Mouse (Mus musculus): ENCODE results near the gene Galp.
"Not testable (repeated sequence)": the region's sequence is repeated elsewhere in the genome, so short reads cannot be mapped to it uniquely, and the experiment has no call there.

Gene Galp

DNA sequence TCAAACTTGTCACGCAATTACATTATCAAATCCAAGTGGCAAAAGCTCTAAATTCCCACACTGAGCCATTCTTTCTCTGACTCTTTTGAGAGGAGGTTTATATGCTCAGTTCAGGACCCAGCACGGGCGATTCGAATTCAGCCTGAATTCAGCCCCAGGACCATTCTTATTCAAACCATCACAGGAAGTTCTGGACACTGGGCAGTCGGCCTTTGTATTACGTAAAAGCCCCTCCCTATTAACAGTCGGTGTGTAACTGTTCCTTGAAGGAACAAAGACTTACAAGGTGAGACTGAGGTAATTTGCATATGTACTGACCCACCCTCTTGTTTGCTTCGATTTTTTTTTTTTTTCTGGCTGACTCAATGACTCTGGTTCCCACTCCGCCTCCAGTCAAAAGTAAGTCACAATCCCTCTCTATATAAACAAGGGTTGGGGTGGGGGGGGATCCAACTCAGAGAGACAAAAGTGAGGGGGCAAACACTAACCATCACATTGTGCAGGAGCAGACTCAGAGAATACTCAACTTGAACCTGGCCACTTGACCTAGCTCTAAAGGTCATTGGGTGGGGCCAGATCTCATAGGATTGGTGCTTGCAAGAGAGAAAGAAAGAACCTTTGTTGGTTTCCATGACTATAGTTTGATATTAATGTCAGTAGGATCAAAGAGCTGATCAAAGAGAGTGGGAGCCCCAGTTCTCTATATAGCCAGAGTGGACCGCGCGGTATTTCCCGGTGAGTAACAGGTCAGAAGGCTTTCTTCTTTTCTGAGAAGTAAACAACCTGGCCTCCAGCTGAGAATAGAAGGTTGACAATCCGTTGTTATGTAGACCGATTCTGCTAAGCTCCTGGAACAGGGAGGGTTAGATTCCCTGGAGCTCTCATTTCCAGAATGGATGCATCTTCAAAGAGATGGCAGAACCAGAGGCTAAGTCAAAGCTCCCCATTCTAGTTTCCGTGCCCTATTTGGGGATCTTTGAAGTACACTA, 61.6 kb downstream of the Galp start:
- DNase-seq (ENCODE audit: low spot score in 2 of 2), result no peak

DNA sequence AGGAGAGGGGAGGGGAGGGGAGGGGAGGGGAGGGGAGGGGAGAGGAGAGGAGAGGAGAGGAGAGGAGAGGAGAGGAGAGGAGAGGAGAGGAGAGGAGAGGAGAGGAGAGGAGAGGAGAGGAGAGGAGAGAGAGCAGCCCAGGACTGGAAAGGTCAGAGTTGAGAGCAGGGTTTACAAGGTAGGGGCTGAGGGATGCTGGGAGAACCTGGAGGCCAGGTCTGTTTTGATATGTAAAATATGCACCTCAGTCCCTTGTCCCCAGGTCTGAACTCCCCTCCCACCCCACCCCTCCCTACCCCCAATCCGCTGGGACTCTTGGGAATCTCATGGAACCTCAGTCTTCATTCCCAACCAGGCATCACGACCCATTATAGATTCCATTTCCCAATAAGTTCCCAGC, 63.1 kb downstream of the Galp start:
- not testable (repeated sequence) for DNase-seq (ENCODE audit: low spot score in 2 of 2)

GRCm38 (mm10) chr7:6262120-6262519, 65.2 kb downstream of the Galp start:
- no peak for DNase-seq (ENCODE audit: low spot score in 2 of 2)

DNA sequence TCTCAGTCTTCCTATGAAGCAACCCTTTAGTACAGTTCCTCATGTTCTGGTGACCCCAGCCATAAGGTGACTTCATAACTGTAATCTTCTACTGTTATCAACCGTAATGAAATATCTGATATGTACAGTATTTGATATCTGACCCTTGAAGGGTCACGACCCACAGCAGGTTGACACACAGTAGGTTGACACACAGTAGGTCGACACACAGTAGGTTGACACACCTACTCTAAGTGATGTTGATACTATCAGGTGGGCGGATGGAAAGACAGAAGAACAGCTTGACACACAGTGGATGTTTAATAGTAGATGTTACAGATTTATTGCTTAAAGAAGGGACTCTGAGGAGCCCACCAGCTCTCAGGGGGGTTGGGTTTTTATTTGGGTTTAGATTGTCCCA, 66.1 kb downstream of the Galp start:
- DNase-seq (ENCODE audit: low spot score in 2 of 2), result no peak

DNA sequence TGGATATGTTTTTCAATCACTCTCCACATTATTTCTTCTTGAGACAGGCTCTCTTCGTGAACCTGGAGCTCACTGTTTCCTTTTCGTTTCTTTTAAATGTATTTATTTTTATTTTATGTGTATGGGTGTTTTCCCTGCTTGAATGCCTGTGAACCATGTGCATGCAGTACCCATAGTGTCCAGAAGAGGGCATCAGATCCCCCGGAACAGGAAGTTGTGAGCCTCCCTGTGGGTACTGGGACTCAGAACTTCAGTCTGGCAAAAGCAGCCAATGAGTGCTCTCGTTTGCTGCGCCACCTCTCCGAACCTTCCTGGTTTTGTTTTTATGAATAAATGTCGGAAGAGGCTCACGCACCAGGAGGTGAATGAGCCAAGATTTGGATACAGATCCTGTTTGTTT, 68.8 kb downstream of the Galp start:
- peak in 1 of 2 experiments; percentile 23 for DNase-seq (ENCODE audit: low spot score in 2 of 2)
